Mouse (Mus musculus): Measurements from ENCODE around the gene Bcl6b.

GRCm38 (mm10) chr11:70210681-70211080 lies 18.9 kb downstream of the Bcl6b start:
- TF ChIP-seq POLR2A (IDR thresholded peaks at IDR 0.05; ENCODE audit: low read depth, low read length) (no peak), CTCF (IDR thresholded peaks at IDR 0.05; ENCODE audit: extremely low read depth, insufficient read length, insufficient replicate concordance, low read depth, low read length) (no peak)

Data from small intestine, adult 2 months (tissue).